Mouse (Mus musculus) MEL (cell line): Measurements from ENCODE around the gene Spata1.

Source experiments
- CHD2 ChIP-seq: IDR thresholded peaks from 2 replicates; pipeline ENCODE4 v1.6.1; 2011; ENCODE audit warnings: low read length, improper control_type of control experiment
- E2F4 ChIP-seq: IDR thresholded peaks from 2 replicates; pipeline ENCODE4 v1.6.1; 2011; ENCODE audit warnings: low read depth, low read length, improper control_type of control experiment, borderline replicate concordance
- HCFC1 ChIP-seq: IDR thresholded peaks from 2 replicates; pipeline ENCODE4 v1.6.1; 2012; ENCODE audit warnings: low read depth, mild to moderate bottlenecking, inconsistent platforms, low read length, improper control_type of control experiment, moderate library complexity
- MAFK ChIP-seq: IDR thresholded peaks from 2 replicates; pipeline ENCODE4 v1.6.1; 2011; ENCODE audit warnings: low read depth, mild to moderate bottlenecking, low read length, improper control_type of control experiment, borderline replicate concordance
- SMC3 ChIP-seq: IDR thresholded peaks from 2 replicates; pipeline ENCODE4 v1.6.1; 2011; ENCODE audit warnings: low read depth, low read length, improper control_type of control experiment
- TCF12 ChIP-seq: IDR thresholded peaks from 2 replicates; pipeline ENCODE4 v1.6.1; 2014; ENCODE audit warnings: low read depth, mild to moderate bottlenecking, inconsistent platforms, low read length, improper control_type of control experiment, moderate library complexity

GRCm38 (mm10) chr3:146540521-146541273, 41.1 kb upstream of the Spata1 start:
- TF ChIP-seq TCF12: no peak
- no peak for TF ChIP-seq CHD2
- TF ChIP-seq SMC3: no peak
- no peak for TF ChIP-seq E2F4
- TF ChIP-seq HCFC1: no peak
- TF ChIP-seq MAFK: no peak
